Mouse (Mus musculus) hindbrain, embryonic 15.5 days (tissue): ENCODE results near the gene Hspa4. TPM values are rescaled to one million over a fixed set of nuclear protein-coding genes. Genes with fewer than 3 reads are reported as not detected.

Experiments
- ATAC-seq: fragments of 200-750 bp; cut with Nextera tagmentation; 2 replicates; pipeline ENCODE4 v1.8.0; 2017; ENCODE audit warnings: low read depth, moderate number of reproducible peaks, moderate TSS enrichment; ENCODE audit not compliant: low FRiP score
- H3K27ac ChIP-seq: fragments of 300-500 bp; sonication (generic); replicated peaks from 2 replicates; pipeline ENCODE4 v1.5.1; 2015; ENCODE audit warnings: mild to moderate bottlenecking, inconsistent platforms
- H3K27me3 ChIP-seq: fragments of 300-500 bp; sonication (generic); 2 replicates; pipeline ENCODE4 v1.6.1; 2015; ENCODE audit warnings: control low read depth, inconsistent platforms
- H3K36me3 ChIP-seq: fragments of 300-500 bp; sonication (generic); 2 replicates; pipeline ENCODE4 v1.6.1; 2015; ENCODE audit warnings: control low read depth, inconsistent platforms
- H3K4me1 ChIP-seq: fragments of 300-500 bp; sonication (generic); replicated peaks from 2 replicates; pipeline ENCODE4 v1.6.1; 2015; ENCODE audit warnings: control low read depth, inconsistent platforms
- H3K4me2 ChIP-seq: fragments of 300-500 bp; sonication (generic); 2 replicates; pipeline ENCODE4 v1.6.1; 2015; ENCODE audit warnings: moderate library complexity, mild to moderate bottlenecking, inconsistent platforms
- H3K4me3 ChIP-seq: fragments of 300-500 bp; sonication (generic); 2 replicates; pipeline ENCODE4 v1.5.1; 2015; ENCODE audit warnings: mild to moderate bottlenecking, inconsistent platforms
- H3K9ac ChIP-seq: fragments of 300-500 bp; sonication (generic); 2 replicates; pipeline ENCODE4 v1.6.1; 2015; ENCODE audit warnings: inconsistent platforms
- H3K9me3 ChIP-seq: fragments of 300-500 bp; sonication (generic); 2 replicates; pipeline ENCODE4 v1.6.1; 2016; ENCODE audit warnings: control low read depth, inconsistent platforms
- WGBS: fragments of 180-500 bp; shearing (Covaris S2); methylation state at CpG from one replicate; pipeline ENCODE4 v1.1.7; 2015; 5-methylcytosine and 5-hydroxymethylcytosine counted together
- polyA plus RNA-seq: library from polyadenylated mRNA; unstranded; fragments of >200 nt; fragmentation: Nextera tagmentation; extraction: Ambion mirVana; gene quantifications from 2 replicates; pipeline ENCODE4 v1.2.1, GENCODE M21; 2015

The Hspa4 gene
- polyA plus RNA-seq, 1 experiment from 2014 or later, result 45.3 TPM

- no peaks in the 10 kb centered on the region for H3K36me3 ChIP-seq
- no peak overlapping the region for H3K27ac ChIP-seq
- H3K4me2 ChIP-seq, result no peak overlapping the region
- ATAC-seq, result no peak
- H3K9me3 ChIP-seq, result no peaks in the 10 kb centered on the region
- no peaks in the 10 kb centered on the region for H3K27me3 ChIP-seq
- H3K4me1 ChIP-seq, result 0 out of 2 replicates have a peak, but pooled peaks cover 3% of the 10 kb centered on the region
- no peak overlapping the region for H3K4me3 ChIP-seq
- H3K9ac ChIP-seq, result no peak overlapping the region
- WGBS, result 83% methylated on average over 9 of the region's 9 CpGs
These were observed 66.7 kb downstream of the Hspa4 start for GRCm38 (mm10) chr11:53233590-53233989.

GRCm38 (mm10) chr11:53231836-53232235 lies 68.4 kb downstream of the Hspa4 start:
- Histone ChIP-seq H3K9ac (no peak overlapping the region), H3K4me2 (no peak overlapping the region), H3K27ac (no peak overlapping the region), H3K4me3 (no peak overlapping the region), H3K27me3 (no peaks in the 10 kb centered on the region), H3K9me3 (no peaks in the 10 kb centered on the region), H3K36me3 (no peaks in the 10 kb centered on the region), H3K4me1 (0 out of 2 replicates have a peak, but pooled peaks cover 3% of the 10 kb centered on the region)
- no peak for ATAC-seq
- 69% methylated on average over 5 of the region's 5 CpGs for WGBS

GRCm38 (mm10) chr11:53229011-53229410 lies 71.2 kb downstream of the Hspa4 start:
- Histone ChIP-seq H3K9me3 (no peaks in the 10 kb centered on the region), H3K27ac (no peak overlapping the region), H3K36me3 (no peaks in the 10 kb centered on the region), H3K4me2 (no peak overlapping the region), H3K4me1 (0 out of 2 replicates have a peak, but pooled peaks cover 3% of the 10 kb centered on the region), H3K4me3 (no peak overlapping the region), H3K9ac (no peak overlapping the region), H3K27me3 (no peaks in the 10 kb centered on the region)
- WGBS, result 76% methylated on average over 3 of the region's 3 CpGs
- no peak for ATAC-seq

GRCm38 (mm10) chr11:53210876-53211275 lies 89.4 kb downstream of the Hspa4 start:
- no peak overlapping the region for H3K9ac ChIP-seq
- WGBS, result 77% methylated on average over 9 of the region's 9 CpGs
- H3K4me3 ChIP-seq, result no peak overlapping the region
- H3K4me1 ChIP-seq, result no peaks in the 10 kb centered on the region
- H3K9me3 ChIP-seq, result no peaks in the 10 kb centered on the region
- H3K36me3 ChIP-seq, result no peaks in the 10 kb centered on the region
- no peaks in the 10 kb centered on the region for H3K27me3 ChIP-seq
- ATAC-seq, result no peak
- no peak overlapping the region for H3K4me2 ChIP-seq
- H3K27ac ChIP-seq, result no peak overlapping the region

Other genes with a start within 250 kb of the Hspa4 start
- 15.0 and 15.1 TPM in 2 replicates for gene Zcchc10, start 24.2 kb upstream of the Hspa4 start, polyA plus RNA-seq
- gene Aff4, start 50.4 kb upstream of the Hspa4 start, polyA plus RNA-seq, result 43.9 and 63.2 TPM in 2 replicates
- gene Leap2, start 122.7 kb upstream of the Hspa4 start, polyA plus RNA-seq, result 0.52 TPM in 1 of 2 replicates, not detected in the other
- gene Uqcrq, start 130.4 kb upstream of the Hspa4 start, polyA plus RNA-seq, result 797 and 823 TPM in 2 replicates
- 2.9 and 3.2 TPM in 2 replicates for gene Gdf9, start 130.6 kb upstream of the Hspa4 start, polyA plus RNA-seq
- gene Gm10447, start 156.7 kb upstream of the Hspa4 start, polyA plus RNA-seq, result 0.07 TPM in 1 of 2 replicates, not detected in the other
- 3.5 TPM in 2 replicates for gene Shroom1, start 156.7 kb upstream of the Hspa4 start, polyA plus RNA-seq
- gene Gm9837, start 170.0 kb upstream of the Hspa4 start, polyA plus RNA-seq, result not detected in 2 replicates
- 0.38 TPM in 1 of 2 replicates, not detected in the other for gene Gm9945, start 179.7 kb upstream of the Hspa4 start, polyA plus RNA-seq
- 1.3 and 1.6 TPM in 2 replicates for gene Sowaha, start 179.8 kb upstream of the Hspa4 start, polyA plus RNA-seq
- 18.6 and 20.7 TPM in 2 replicates for gene Sept8, start 218.8 kb upstream of the Hspa4 start, polyA plus RNA-seq